Mouse (Mus musculus): ENCODE measurements around the gene Il17rd. TPM values are rescaled to one million over a fixed set of nuclear protein-coding genes. Genes with fewer than 3 reads are reported as not detected.

The Il17rd gene
- polyA plus RNA-seq, 1 experiment = 1.2 TPM

DNA sequence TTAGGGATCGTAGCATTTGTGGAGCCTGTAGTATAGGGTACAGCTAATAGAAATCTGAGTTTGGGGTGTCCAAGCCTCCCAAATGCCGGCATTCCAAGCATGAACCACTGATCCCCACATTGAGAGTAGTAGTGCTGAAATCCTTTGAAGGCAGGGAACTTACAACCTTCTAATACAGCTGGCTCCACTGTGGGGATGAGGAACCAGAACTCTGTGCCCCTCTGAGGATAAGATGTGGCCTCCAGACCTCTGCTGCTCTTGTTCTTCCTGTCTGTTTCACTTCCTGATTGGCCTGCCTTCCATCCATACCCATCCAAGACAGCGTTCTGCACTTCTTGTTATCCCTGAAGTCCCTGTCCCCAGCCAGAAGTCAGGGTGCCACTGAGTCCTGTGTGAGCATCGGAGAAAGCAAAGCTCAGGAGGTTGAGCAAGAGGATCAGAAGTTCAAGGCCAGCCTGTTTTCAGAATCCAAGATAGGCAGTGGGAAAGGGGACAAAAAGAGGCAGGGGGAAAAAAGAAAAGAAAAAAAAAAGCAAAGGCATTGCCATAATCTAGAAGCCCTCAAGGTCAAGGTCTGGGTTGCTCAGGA, 77.9 kb downstream of the Il17rd start:
- Histone ChIP-seq H3K4me1 (ENCODE audit: control insufficient read depth, insufficient read depth, low read length) (peaks cover 8% of the 10 kb centered on the region), H3K4me3 (replicated peaks; ENCODE audit: insufficient read depth, low read depth, low read length) (no peak overlapping the region), H3K27ac (ENCODE audit: insufficient read depth, low read length) (no peak overlapping the region), H3K27me3 (ENCODE audit: control insufficient read depth, insufficient read depth, low read length) (no peaks in the 10 kb centered on the region)
- DNase-seq = no peak
- no peak for TF ChIP-seq CTCF (IDR thresholded peaks at IDR 0.05; ENCODE audit: borderline replicate concordance, insufficient read depth, low read depth, low read length)
- TF ChIP-seq POLR2A (IDR thresholded peaks at IDR 0.05; ENCODE audit: borderline replicate concordance, insufficient read depth, low read length) = no peak
- 91% methylated on average over 4 of the region's 4 CpGs for WGBS

DNA sequence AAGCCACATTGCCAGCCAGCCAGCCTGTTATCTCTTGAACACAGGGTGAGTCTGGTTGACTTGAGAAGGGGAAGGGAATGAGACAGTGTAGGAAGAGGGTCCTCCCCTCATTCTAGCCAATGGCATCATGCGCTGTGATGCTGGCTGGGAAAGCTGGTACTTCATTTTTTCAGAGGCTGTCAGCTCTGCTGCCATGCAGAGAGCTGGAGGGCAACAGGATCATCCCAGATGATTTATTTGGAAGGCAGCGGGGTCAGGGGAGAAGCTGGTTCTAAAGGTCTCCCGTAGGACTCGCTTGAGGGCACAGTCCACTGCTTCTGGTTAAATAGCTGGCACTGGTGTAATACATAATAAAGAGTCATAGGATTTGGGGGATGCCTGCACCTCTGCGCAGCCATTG, 79.8 kb downstream of the Il17rd start:
- TF ChIP-seq POLR2A (IDR thresholded peaks at IDR 0.05; ENCODE audit: borderline replicate concordance, insufficient read depth, low read length) = no peak
- TF ChIP-seq CTCF (IDR thresholded peaks at IDR 0.05; ENCODE audit: borderline replicate concordance, insufficient read depth, low read depth, low read length) = no peak
- H3K27ac ChIP-seq (ENCODE audit: insufficient read depth, low read length) = no peak overlapping the region
- no peak overlapping the region for H3K4me3 ChIP-seq (replicated peaks; ENCODE audit: insufficient read depth, low read depth, low read length)
- 77% methylated on average over 5 of the region's 5 CpGs for WGBS
- DNase-seq = no peak
- H3K27me3 ChIP-seq (ENCODE audit: control insufficient read depth, insufficient read depth, low read length) = no peaks in the 10 kb centered on the region
- peaks cover 8% of the 10 kb centered on the region for H3K4me1 ChIP-seq (ENCODE audit: control insufficient read depth, insufficient read depth, low read length)

DNA sequence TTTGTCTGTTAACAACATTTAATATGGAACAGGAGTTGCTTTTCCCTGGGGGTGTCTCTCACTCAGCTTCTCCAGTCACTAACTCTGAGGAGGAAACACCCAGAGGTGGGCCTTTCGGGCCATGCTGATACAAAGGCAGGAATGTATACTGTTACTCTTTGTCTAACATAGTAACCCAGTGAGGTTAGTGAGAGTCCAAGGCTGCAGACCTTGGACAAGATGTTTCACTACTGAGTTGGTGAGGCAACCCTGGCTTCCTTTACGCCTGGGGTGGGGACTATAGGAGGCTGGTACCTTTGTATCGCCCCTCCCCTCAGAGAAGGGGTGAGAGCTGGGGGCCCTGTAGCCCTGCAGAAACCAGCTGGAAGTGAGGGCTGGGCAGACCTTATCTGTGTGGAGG, 83.9 kb downstream of the Il17rd start:
- Histone ChIP-seq H3K27ac (ENCODE audit: insufficient read depth, low read length) (no peak overlapping the region), H3K4me3 (replicated peaks; ENCODE audit: insufficient read depth, low read depth, low read length) (no peak overlapping the region), H3K4me1 (ENCODE audit: control insufficient read depth, insufficient read depth, low read length) (0 out of 2 replicates have a peak, but pooled peaks cover under 1% of the 10 kb centered on the region), H3K27me3 (ENCODE audit: control insufficient read depth, insufficient read depth, low read length) (no peaks in the 10 kb centered on the region)
- TF ChIP-seq CTCF (IDR thresholded peaks at IDR 0.05; ENCODE audit: borderline replicate concordance, insufficient read depth, low read depth, low read length) (no peak), POLR2A (IDR thresholded peaks at IDR 0.05; ENCODE audit: borderline replicate concordance, insufficient read depth, low read length) (no peak)
- 90% methylated on average over 3 of the region's 3 CpGs for WGBS
- DNase-seq = no peak

DNA sequence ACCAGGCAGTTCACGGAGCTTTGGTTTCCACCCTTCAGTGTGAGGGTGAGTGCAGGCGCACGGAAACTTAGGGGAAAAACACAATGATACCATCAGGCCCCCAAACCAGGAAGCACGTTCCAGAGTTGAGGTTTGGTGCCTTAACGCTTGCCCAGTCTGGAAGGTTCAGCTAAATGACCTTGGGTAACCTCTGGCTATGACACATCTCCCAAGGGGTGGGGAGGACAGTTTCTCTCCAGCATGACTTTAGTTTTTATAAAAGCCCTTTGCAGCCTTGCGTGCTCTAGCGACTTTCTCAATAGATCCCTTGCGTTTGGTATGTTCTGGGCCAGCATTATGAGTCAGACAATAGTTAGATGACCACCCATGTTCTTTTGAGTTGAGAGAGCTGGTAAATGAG, 84.8 kb downstream of the Il17rd start:
- TF ChIP-seq CTCF (IDR thresholded peaks at IDR 0.05; ENCODE audit: borderline replicate concordance, insufficient read depth, low read depth, low read length) (no peak), POLR2A (IDR thresholded peaks at IDR 0.05; ENCODE audit: borderline replicate concordance, insufficient read depth, low read length) (no peak)

GRCm38 (mm10) chr14:27130031-27130430, 91.3 kb downstream of the Il17rd start:
- TF ChIP-seq CTCF (IDR thresholded peaks at IDR 0.05; ENCODE audit: borderline replicate concordance, insufficient read depth, low read depth, low read length) (no peak), POLR2A (IDR thresholded peaks at IDR 0.05; ENCODE audit: borderline replicate concordance, insufficient read depth, low read length) (no peak)
- Histone ChIP-seq H3K4me3 (replicated peaks; ENCODE audit: insufficient read depth, low read depth, low read length) (no peak overlapping the region), H3K4me1 (ENCODE audit: control insufficient read depth, insufficient read depth, low read length) (0 out of 2 replicates have a peak, but pooled peaks cover 5% of the 10 kb centered on the region), H3K27ac (ENCODE audit: insufficient read depth, low read length) (no peak overlapping the region), H3K27me3 (ENCODE audit: control insufficient read depth, insufficient read depth, low read length) (no peaks in the 10 kb centered on the region)
- WGBS = 81% methylated on average over 3 of the region's 3 CpGs
- DNase-seq = no peak

More for the DNA sequence above, 84.8 kb downstream of the Il17rd start:
- no peak for DNase-seq
- Histone ChIP-seq H3K27ac (ENCODE audit: insufficient read depth, low read length) (no peak overlapping the region), H3K27me3 (ENCODE audit: control insufficient read depth, insufficient read depth, low read length) (no peaks in the 10 kb centered on the region), H3K4me3 (replicated peaks; ENCODE audit: insufficient read depth, low read depth, low read length) (no peak overlapping the region), H3K4me1 (ENCODE audit: control insufficient read depth, insufficient read depth, low read length) (0 out of 2 replicates have a peak, but pooled peaks cover 5% of the 10 kb centered on the region)
- 41% methylated on average over 8 of the region's 8 CpGs for WGBS

GRCm38 (mm10) chr14:27130676-27131075, 91.9 kb downstream of the Il17rd start:
- 77% methylated on average over 1 of the region's 1 CpGs for WGBS
- no peaks in the 10 kb centered on the region for H3K27me3 ChIP-seq (ENCODE audit: control insufficient read depth, insufficient read depth, low read length)
- 0 out of 2 replicates have a peak, but pooled peaks cover 5% of the 10 kb centered on the region for H3K4me1 ChIP-seq (ENCODE audit: control insufficient read depth, insufficient read depth, low read length)
- no peak overlapping the region for H3K4me3 ChIP-seq (replicated peaks; ENCODE audit: insufficient read depth, low read depth, low read length)
- no peak for DNase-seq
- no peak overlapping the region for H3K27ac ChIP-seq (ENCODE audit: insufficient read depth, low read length)
- TF ChIP-seq POLR2A (IDR thresholded peaks at IDR 0.05; ENCODE audit: borderline replicate concordance, insufficient read depth, low read length) (no peak), CTCF (IDR thresholded peaks at IDR 0.05; ENCODE audit: borderline replicate concordance, insufficient read depth, low read depth, low read length) (no peak)

DNA sequence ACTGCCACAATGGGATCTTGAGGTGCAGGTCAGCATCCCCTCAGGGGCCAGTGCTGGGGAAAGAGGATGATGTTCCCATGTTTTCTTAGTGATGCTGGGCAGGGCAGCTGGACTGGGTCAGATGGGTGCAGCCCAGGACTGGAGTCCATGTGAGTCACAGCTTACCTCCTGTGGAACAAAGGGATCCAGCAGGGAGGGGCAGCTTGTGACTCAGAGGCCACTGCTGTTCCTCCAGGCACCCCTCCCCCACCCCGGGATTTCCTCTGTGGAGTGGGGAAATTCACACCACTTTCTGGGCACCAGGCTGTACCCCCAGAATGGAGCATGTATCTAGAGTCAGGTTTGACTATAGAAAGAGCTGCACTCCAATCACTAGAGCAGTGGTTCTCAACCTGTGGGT, 92.8 kb downstream of the Il17rd start:
- DNase-seq = no peak
- TF ChIP-seq CTCF (IDR thresholded peaks at IDR 0.05; ENCODE audit: borderline replicate concordance, insufficient read depth, low read depth, low read length) (no peak), POLR2A (IDR thresholded peaks at IDR 0.05; ENCODE audit: borderline replicate concordance, insufficient read depth, low read length) (no peak)
- WGBS = 68% methylated on average over 1 of the region's 1 CpGs
- H3K4me1 ChIP-seq (ENCODE audit: control insufficient read depth, insufficient read depth, low read length) = 0 out of 2 replicates have a peak, but pooled peaks cover 5% of the 10 kb centered on the region
- no peaks in the 10 kb centered on the region for H3K27me3 ChIP-seq (ENCODE audit: control insufficient read depth, insufficient read depth, low read length)
- H3K27ac ChIP-seq (ENCODE audit: insufficient read depth, low read length) = no peak overlapping the region
- H3K4me3 ChIP-seq (replicated peaks; ENCODE audit: insufficient read depth, low read depth, low read length) = no peak overlapping the region

DNA sequence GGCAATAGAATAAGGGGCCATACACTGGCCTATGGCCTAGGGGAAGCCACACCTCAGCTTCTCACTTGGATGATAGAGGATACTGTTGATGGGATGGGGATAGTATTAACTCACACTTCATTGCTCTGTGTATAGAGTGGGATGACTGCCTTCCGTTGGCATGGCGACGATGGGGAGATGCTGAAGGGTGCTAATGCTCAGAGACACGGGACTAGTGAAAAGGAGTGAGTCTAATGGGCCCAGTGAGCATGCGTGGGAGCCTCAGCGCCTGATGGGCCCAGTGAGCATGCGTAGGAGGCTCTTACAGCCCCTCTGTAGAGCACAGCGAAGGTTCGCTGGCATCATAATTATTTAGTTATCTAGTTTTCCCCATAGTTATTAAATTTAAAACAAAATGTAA, 100.2 kb downstream of the Il17rd start:
- H3K4me3 ChIP-seq (replicated peaks; ENCODE audit: insufficient read depth, low read depth, low read length) = no peak overlapping the region
- no peaks in the 10 kb centered on the region for H3K4me1 ChIP-seq (ENCODE audit: control insufficient read depth, insufficient read depth, low read length)
- no peaks in the 10 kb centered on the region for H3K27me3 ChIP-seq (ENCODE audit: control insufficient read depth, insufficient read depth, low read length)
- no peak for DNase-seq
- no peak overlapping the region for H3K27ac ChIP-seq (ENCODE audit: insufficient read depth, low read length)
- TF ChIP-seq POLR2A (IDR thresholded peaks at IDR 0.05; ENCODE audit: borderline replicate concordance, insufficient read depth, low read length) (no peak), CTCF (IDR thresholded peaks at IDR 0.05; ENCODE audit: borderline replicate concordance, insufficient read depth, low read depth, low read length) (no peak)
- WGBS = 83% methylated on average over 9 of the region's 9 CpGs

Data from cerebellum, adult 2 months (tissue).